Comparison of ENCODE assay signal across 12 mouse cellular contexts in genomic region chr16:11752557-11752956, GRCm38 (mm10).
"Had no signal": no experiment of that assay in that cellular context is flagged by ENCODE, and none has a peak within 500 bp of the region (broad histone marks: within the 10 kb centered on the region; RNA-seq: fewer than 3 reads in every experiment).

No protein-coding gene starts in this region.

- H3K9me3 ChIP-seq: megakaryocyte, embryonic 14.5 days; midbrain, embryonic 12.5 days; midbrain, embryonic 15.5 days; neural tube, embryonic 12.5 days had no signal

- H3K9ac ChIP-seq: lung, embryonic 14.5 days; midbrain, embryonic 12.5 days; midbrain, embryonic 15.5 days; neural tube, embryonic 12.5 days had no signal

- H3K4me3 ChIP-seq: megakaryocyte, embryonic 14.5 days; midbrain, embryonic 12.5 days; midbrain, embryonic 15.5 days; neural tube, embryonic 12.5 days had no signal

- DNase-seq: lung, adult 18-20 months; lung, embryonic 14.5 days; lung, postnatal 10 days; right cerebral cortex, postnatal 14 days; spleen, adult 18-20 months; thymus, adult 18-20 months; thymus, postnatal 25 days; thymus, postnatal 4 days had no signal

- H3K4me1 ChIP-seq: midbrain, embryonic 12.5 days; midbrain, embryonic 15.5 days; neural tube, embryonic 12.5 days had no signal

- H3K27me3 ChIP-seq: midbrain, embryonic 12.5 days; midbrain, embryonic 15.5 days; neural tube, embryonic 12.5 days had no signal

- ATAC-seq: midbrain, embryonic 15.5 days had no signal

- H3K36me3 ChIP-seq: midbrain, embryonic 15.5 days had no signal

- H3K4me2 ChIP-seq: lung, embryonic 14.5 days; midbrain, embryonic 12.5 days; midbrain, embryonic 15.5 days; neural tube, embryonic 12.5 days had no signal

- H3K27ac ChIP-seq: midbrain, embryonic 12.5 days; midbrain, embryonic 15.5 days; neural tube, embryonic 12.5 days had no signal
